Mouse (Mus musculus) Patski (cell line): Measurements from ENCODE around the gene Ssr2. TPM values are rescaled to one million over a fixed set of nuclear protein-coding genes. Genes with fewer than 3 reads are reported as not detected.
A peak's percentile ranks its signal among the peaks of the same experiment; 100 is the strongest.

ENCODE experiments used
- ATAC-seq: fragments of 100-300 bp; one replicate; pipeline ENCODE4 v1.8.0; 2021
- CTCF ChIA-PET: fragments of 350-600 bp; sonication (Branson Sonifier 250); formaldehyde crosslinking; loops from one replicate; lab custom pipeline; 2022; ENCODE audit warnings: inconsistent platforms; lab: Charles Lee
- POLR2A ChIA-PET: fragments of 350-600 bp; sonication (Branson Sonifier 250); formaldehyde crosslinking; loops from one replicate; lab custom pipeline; 2022; ENCODE audit warnings: antibody characterized with exemption, inconsistent platforms; lab: Charles Lee
- DNase-seq: peaks from one replicate; pipeline ENCODE4 v3.0.0-alpha.2; 2011; ENCODE audit warnings: low read depth, low spot score
- H3K27me3 ChIP-seq: fragments of 371-371 bp; one replicate; pipeline ENCODE4 v1.5.1; 2021
- CTCF ChIP-seq: fragments of 100-300 bp; IDR thresholded peaks from one replicate; pipeline ENCODE4 v1.5.1; 2021
- in situ Hi-C: fragments of 300-500 bp; cut with MboI; formaldehyde crosslinking; loops from 3 replicates; pipeline ENCODE4 v1.11.1; 2018; ENCODE audit warnings: low pct_unique_long_range_greater_than_20kb, mixed read lengths
- polyA plus RNA-seq: library from polyadenylated mRNA; unstranded; gene quantifications from one replicate; pipeline ENCODE4 v1.2.3, GENCODE M21; 2021

The Ssr2 gene
- polyA plus RNA-seq, 1 experiment from 2014 or later: 410 TPM

DNA sequence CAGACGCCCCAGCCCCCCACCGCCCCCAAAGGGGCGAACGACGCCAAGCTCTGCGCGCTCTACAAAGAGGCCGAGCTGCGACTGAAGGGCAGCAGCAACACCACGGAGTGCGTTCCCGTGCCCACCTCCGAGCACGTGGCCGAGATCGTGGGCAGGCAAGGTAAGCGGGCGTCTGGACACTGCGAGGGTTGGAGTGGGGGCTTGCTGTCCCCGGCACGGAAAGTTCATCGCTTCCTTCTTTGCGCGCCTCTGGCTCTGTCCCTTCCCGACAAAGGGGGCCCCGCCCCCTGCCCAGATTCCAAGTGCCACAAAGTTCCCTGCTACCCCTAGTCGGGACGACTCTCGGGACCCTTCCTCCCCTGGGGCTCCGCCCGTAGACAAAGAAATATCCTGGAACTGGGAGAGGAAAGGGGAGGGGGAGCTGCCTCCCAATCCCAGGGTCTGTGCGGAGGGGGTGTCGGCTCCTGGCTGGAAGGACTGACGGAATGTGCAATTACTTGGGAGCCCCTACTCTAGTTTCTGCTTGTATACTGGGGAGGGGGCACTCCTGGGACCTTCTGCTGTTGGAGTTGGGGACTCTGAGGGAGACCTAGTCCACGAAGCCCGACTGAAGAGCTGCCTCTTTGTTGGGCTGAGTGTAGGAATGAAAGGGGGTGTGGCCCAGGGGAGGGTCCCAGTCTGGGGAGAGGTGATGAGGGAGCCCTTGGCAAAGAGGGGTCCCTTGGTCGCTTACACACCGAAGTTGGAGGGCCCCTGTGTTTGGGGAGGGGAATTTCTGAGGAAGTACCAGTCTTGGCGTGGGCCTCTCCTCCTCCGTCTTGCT, 42.8 kb upstream of the Ssr2 start:
- DNase-seq (no peak), ATAC-seq (peak; percentile 4)
- no peak for TF ChIP-seq CTCF
- CTCF ChIA-PET: interaction anchor here (3.7 kb wide), 1 partner anchor 11 kb away, joined by 16 read pairs; no protein-coding TSS in a partner anchor
- H3K27me3 ChIP-seq: no peaks in the 10 kb centered on the region
- in situ Hi-C loops: no loop called here
- POLR2A ChIA-PET: interaction anchor here (0.6 to 1.4 kb wide), 6 partner anchors 9 to 54 kb away, joined by 3 to 7 read pairs (median 4); no protein-coding TSS in a partner anchor

DNA sequence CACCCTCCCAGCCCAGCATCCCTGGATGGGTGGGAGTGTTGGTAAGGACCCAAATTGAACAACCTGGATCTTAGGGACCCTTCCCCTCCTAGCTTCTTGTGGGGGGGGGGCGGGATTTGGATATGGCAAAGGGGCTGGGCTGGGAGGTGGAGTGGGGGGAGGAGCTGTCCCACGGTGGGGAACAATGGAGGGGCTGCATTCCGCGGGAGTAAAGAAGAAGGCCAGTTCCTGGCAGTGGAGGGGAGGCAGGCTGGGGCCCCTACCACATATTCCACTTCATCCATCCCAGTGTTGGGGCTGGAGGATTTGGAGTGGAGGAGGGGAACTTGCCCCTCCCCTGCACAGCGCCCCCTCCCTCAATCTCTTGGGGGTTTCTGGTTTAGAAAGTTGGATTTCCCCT, 42.0 kb upstream of the Ssr2 start:
- in situ Hi-C loops: no loop called here
- ChIA-PET POLR2A (interaction anchor here (0.9 to 1.4 kb wide), 2 partner anchors 8 to 10 kb away, joined by 4 to 7 read pairs; no protein-coding TSS in a partner anchor), CTCF (interaction anchor here (3.7 kb wide), 1 partner anchor 11 kb away, joined by 16 read pairs; no protein-coding TSS in a partner anchor)
- TF ChIP-seq CTCF: no peak
- DNase-seq (no peak), ATAC-seq (no peak)
- H3K27me3 ChIP-seq: no peaks in the 10 kb centered on the region

DNA sequence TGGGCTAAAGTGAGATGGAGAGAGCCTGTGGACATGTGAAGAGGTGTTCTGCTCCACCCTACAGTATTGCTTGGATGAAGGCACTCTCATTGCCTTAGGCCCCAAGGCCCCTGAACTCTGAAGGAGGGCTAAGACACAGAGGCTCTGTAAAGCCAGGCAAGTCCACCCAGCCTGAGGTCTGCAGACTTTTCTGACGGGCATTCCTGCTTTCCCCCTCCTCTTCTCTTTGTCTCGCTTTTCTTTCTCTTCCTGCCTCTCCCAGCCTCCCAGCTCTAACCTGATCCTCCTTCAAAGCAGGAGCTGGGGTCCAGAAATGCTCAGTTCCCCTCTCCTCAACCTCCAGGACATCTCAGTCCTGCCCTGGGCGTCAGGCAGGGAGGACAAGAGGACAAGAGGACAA, 40.7 kb upstream of the Ssr2 start:
- H3K27me3 ChIP-seq: no peaks in the 10 kb centered on the region
- no peak for TF ChIP-seq CTCF
- in situ Hi-C loops: no loop called here
- ATAC-seq (no peak), DNase-seq (no peak)
- POLR2A ChIA-PET: no interaction called here
- CTCF ChIA-PET: interaction anchor here (1.3 to 3.7 kb wide), 2 partner anchors 9 to 68 kb away, joined by 3 to 16 read pairs; no protein-coding TSS in a partner anchor

DNA sequence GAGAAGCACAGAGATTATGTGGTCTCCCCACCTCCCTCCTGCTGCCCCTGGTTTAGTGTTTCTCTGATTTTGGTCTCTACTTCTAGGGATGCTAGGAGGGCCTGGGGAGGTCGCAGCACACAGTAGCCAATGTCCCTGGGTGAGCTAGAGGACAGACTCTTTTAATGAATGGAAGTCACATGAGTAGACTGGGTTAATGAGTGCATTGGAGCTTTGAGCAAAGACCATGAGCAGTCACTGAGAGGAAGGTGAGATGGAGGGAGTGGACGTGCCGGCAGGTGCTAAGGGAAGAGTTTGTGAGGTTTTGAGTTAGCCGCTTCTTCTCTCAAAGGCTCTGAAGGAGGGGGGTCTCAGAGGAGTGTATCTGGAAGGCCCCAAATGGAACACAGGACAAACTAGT, 40.1 kb upstream of the Ssr2 start:
- H3K27me3 ChIP-seq: no peaks in the 10 kb centered on the region
- no peak for DNase-seq
- POLR2A ChIA-PET: no interaction called here
- TF ChIP-seq CTCF: no peak
- in situ Hi-C loops: no loop called here
- CTCF ChIA-PET: interaction anchor here (1.3 to 3.7 kb wide), 2 partner anchors 9 to 67 kb away, joined by 3 to 16 read pairs; no protein-coding TSS in a partner anchor
- ATAC-seq: no peak

DNA sequence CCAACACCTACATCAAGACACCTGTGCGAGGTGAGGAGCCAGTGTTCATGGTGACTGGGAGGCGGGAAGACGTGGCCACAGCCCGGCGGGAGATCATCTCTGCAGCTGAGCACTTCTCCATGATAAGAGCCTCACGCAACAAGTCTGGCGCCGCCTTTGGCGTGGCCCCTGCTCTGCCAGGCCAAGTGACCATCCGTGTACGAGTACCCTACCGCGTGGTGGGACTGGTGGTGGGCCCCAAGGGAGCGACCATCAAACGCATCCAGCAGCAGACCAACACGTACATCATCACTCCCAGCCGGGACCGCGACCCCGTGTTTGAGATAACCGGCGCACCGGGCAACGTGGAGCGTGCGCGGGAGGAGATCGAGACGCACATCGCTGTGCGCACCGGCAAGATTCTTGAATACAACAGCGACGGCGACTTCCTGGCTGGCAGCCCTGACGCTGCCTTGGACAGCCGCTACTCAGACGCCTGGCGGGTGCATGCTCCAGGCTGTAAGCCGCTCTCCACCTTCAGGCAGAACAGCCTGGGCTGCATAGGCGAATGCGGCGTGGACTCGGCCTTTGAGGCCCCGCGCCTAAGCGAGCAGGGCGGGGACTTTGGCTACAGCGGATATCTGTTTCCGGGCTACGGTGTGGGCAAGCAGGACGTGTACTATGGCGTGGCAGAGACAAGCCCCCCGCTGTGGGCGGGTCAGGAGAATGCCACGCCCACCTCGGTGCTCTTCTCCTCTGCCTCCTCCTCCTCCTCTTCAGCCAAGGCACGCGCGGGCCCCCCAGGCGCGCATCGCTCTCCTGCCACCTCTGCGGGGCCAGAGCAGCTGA, 39.4 kb upstream of the Ssr2 start:
- ChIA-PET POLR2A (interaction anchor here (0.6 kb wide), 1 partner anchor 105 kb away, joined by 3 read pairs; no protein-coding TSS in a partner anchor), CTCF (interaction anchor here (1.3 to 3.7 kb wide), 2 partner anchors 8 to 67 kb away, joined by 3 to 16 read pairs; no protein-coding TSS in a partner anchor)
- H3K27me3 ChIP-seq: no peaks in the 10 kb centered on the region
- DNase-seq (no peak), ATAC-seq (no peak)
- TF ChIP-seq CTCF: no peak
- in situ Hi-C loops: no loop called here

DNA sequence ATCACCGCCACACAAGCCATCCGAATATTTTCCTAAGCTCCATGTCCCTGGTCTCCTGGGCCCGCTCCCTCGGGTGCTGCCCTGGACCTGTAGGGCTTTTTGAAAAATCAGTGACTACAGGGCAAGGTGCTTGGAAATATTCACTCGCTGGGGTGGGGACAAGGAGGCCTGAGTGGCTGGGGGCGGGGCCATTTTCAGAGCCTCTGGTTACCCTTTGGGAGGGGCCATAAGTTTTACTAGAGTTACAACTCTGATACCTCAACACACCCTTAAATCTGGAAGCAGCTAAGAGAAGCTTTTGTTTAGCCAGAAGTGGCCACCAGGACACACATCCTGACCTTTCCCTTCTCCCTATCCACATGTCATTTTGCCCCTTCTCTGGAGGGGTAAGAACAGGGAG, 38.5 kb upstream of the Ssr2 start:
- POLR2A ChIA-PET: interaction anchor here (0.6 kb wide), 1 partner anchor 104 kb away, joined by 3 read pairs; no protein-coding TSS in a partner anchor
- in situ Hi-C loops: no loop called here
- CTCF ChIA-PET: no interaction called here
- DNase-seq (no peak), ATAC-seq (no peak)
- H3K27me3 ChIP-seq: no peaks in the 10 kb centered on the region
- no peak for TF ChIP-seq CTCF

DNA sequence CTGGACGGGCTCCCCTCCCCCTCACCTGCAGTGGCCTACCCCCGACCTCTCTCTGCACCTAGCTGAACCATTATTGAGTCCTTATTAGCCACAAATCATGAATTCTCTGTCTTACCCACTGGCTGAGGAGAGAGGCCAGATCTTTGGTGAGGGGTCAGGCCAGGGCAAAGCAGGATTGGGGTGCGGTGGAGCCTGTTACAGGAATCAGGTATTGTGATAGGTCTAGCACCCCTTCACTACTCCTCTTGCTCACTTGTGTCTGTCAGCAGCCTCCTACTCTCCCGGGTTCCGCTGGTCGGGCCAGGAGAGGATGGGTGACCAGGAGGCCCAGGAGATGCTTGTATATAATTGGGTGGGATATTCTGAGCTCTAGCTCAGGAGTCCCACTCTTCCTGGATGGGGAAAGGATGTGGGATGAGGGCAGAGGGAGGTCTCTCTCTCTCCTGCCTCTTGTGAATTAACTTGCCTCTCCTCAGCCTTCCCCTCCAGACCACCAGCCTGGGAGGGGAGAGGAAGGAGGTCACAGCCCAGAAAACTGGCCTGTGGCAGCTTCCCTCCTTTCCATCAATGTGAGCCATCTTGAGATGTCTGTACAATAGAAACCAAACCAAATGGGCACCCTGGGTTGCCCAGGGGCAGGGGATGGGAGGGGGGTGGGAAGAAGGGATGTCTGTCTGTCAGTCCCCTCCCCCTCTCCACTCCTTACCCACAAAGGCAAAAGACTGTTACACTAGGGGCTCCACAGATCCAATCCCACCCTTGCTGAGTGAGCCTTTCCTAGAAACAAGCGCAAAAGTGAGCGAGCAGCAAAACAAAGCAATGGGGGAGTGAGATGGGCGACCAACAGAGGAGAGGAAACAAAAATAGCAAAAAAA, 37.2 kb upstream of the Ssr2 start:
- ATAC-seq: no peak
- ChIA-PET POLR2A (interaction anchor here (0.7 kb wide), 2 partner anchors 54 to 68 kb away, joined by 3 read pairs; no protein-coding TSS in a partner anchor), CTCF (no interaction called here)
- no peak for DNase-seq
- TF ChIP-seq CTCF: no peak
- H3K27me3 ChIP-seq: no peaks in the 10 kb centered on the region
- in situ Hi-C loops: no loop called here

DNA sequence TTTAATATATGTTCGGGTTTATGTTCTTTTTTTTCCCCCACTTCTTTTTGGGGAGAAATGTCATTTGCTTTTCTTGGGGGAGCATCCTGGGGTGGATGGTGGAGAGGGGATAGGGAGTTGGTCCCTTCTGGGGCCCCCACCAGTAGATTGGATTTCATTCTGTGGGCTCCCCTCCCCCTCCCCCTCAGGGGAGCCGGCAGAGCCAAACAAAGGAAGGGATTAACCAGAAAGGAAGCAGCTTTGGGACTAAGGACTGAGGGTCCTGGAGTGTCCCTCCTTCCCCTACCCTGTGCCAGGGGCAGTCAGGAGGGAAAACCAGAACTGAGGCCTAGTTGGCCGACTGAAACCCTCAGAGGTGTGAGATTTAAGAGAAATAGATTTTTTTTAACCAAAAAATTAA, 36.3 kb upstream of the Ssr2 start:
- POLR2A ChIA-PET: interaction anchor here (1.8 kb wide), 1 partner anchor 8 kb away, joined by 6 read pairs; the partner anchor contains the start of gene Mex3a
- in situ Hi-C loops: no loop called here
- DNase-seq: no peak

DNA sequence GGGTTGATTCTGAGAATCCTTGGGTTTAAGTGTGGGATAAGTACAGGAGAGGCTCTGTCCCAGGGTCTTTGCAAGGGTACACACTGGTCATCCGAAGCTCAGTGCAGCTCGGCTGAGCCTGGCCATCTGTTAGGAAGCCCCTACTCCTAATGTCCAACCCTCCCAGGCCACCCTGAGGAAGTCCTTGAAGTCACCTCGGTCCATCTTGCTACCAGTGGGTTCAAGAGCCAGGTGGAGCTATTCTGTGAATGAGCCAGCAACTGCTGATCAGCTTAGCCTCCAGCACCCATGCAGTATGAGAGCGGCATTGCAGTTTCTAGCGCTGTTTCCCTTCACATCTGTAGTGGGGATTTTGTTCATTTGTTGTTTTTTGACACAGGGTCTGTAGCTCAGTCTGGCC, 35.6 kb upstream of the Ssr2 start:
- no peak for TF ChIP-seq CTCF
- ChIA-PET POLR2A (interaction anchor here (0.9 to 1.8 kb wide), 2 partner anchors 9 to 66 kb away, joined by 3 to 6 read pairs; partner anchors contain the start of gene Mex3a), CTCF (interaction anchor here (1.0 to 1.3 kb wide), 3 partner anchors 14 to 67 kb away, joined by 3 to 4 read pairs (median 4); no protein-coding TSS in a partner anchor)
- no peak for ATAC-seq
- in situ Hi-C loops: loop anchor here (10.0 kb wide), 1 partner anchor 65 kb away; the partner anchor contains the start of gene Arhgef2
- DNase-seq: no peak
- no peaks in the 10 kb centered on the region for H3K27me3 ChIP-seq

More for the DNA sequence above, 36.3 kb upstream of the Ssr2 start:
- no peak for ATAC-seq
- CTCF ChIA-PET: interaction anchor here (1.0 to 1.3 kb wide), 3 partner anchors 15 to 68 kb away, joined by 3 to 4 read pairs (median 4); no protein-coding TSS in a partner anchor
- H3K27me3 ChIP-seq: no peaks in the 10 kb centered on the region
- TF ChIP-seq CTCF: no peak
